Mouse (Mus musculus) lung, postnatal 36 days (tissue): Measurements from ENCODE around the gene Gm14085.
"Not testable (repeated sequence)": the region's sequence is repeated elsewhere in the genome, so short reads cannot be mapped to it uniquely, and the experiment has no call there.

Source experiments
- DNase-seq: peaks from one replicate; pipeline ENCODE4 v3.0.0; 2022; ENCODE audit warnings: mixed read lengths

Gm14085 gene

DNA sequence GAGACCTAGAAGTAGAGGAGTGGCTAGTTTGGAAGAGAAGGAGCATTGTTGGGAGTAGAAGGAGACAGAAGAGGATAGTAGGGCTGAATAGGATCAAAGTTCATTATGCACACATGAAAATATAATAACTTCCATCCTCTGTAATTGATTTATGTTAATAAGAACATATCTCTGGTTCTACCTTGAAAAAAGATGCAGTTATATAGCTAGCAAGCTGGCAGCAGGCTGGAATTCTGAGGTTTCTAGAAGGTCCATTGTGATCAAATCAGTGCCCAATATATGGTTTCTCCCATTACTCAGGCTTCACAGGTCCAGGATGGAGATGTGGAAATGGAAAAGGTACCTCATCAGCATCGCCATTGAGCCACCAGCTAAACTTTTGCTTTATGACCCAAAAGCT is at the start of gene Gm14085:
Gm14085 (plus strand) TSS at position 301 of the 400 bp plus-strand sequence.
- DNase-seq, result no peak

DNA sequence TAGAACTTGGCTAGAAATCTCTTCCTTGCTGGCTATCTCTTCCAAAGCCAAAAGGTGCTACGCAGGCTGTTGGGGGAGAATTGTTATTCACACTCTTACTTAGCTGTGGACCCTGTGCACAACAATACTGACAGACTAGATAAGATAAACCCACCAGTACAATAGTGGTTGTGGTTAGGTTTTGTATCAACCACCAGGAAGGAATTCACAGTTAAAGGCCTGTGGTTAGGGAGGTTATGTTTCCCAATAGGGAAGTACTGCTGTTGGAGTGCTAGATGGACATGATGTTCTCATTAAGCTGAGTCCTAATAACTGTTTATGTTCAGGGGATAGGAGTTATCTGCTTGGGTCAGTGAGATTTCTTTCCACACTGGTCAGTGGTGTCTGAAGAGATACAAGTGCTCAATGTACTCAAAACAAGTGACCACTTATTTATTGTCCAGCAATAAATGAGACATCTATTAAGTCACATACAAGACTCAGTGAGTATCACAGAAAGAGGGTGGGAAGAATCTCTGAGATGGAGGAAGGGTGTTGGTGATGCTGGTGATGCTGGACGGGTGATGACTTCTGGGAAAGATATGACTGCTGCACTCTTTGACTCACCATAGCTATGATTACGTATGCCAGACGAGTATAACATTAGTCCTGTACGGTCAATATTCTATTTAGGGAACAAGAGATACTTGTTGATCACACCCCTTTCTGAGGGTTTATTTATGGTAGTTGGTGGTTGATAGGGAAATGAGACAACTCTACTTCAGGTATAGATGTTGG is 45.8 kb upstream of the Gm14085 start:
- not testable (repeated sequence) for DNase-seq

DNA sequence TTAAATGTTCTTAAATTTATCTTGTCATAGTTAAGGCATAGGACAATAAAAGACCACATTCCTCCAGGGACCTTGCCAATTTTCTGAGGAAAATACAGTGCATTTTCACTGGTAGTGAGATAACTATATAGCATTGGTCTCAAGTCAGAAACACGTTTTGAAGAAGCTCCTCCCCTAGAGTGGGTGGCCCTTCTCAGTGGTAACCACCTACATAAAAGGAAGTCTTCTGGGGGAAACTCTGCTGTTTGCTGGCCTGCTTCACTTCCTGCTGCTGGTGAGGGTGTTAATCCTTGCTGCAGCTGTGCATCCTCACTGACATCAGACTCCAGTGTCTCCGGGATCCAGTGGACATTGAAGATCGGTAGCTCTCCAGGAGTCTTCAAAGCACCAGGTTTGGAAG is 44.2 kb upstream of the Gm14085 start:
- peak; percentile 36 for DNase-seq

DNA sequence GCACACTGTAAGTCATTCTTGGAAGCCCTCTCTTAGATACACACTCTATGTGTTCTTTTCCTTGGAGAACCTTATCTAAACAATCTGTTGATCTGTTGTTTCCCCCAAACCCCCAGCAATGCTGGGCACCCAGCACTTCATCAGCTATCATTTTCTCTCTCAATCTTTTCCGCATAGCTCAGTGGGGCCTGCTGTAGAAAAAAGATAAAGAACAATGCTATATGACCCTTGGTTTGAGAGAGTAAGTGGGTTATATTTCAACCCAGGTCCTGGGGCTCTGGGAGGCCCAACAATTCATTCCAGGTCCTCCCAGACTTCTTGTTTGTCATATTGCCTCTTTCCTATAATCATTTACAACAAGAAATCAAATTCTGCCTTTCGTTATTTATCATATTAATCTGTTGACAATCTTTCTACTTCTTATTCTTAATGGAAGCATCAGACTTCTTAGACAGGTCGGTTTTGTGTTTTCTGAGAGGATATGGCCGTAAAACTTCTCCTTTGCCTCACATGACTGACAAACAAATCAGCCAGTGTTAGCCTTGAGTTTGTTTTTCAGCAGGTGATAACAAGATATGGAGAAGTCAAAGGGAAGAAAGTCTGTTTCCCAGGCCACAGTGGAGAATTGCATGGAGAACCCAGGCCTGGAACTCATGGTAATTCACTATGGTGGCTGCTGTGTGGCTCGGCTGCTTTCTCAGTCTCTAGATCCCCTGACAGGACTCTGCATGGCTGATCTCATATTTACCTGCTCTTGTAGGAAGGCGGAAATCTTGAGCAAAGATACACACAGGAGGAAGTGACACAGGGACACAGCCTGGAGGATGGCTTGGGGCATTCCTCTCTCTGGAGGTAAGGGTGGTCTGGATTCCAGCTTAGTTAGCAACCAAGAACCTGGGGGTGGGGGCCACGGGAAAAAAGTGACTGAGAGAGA is 43.5 kb upstream of the Gm14085 start:
- no peak for DNase-seq

DNA sequence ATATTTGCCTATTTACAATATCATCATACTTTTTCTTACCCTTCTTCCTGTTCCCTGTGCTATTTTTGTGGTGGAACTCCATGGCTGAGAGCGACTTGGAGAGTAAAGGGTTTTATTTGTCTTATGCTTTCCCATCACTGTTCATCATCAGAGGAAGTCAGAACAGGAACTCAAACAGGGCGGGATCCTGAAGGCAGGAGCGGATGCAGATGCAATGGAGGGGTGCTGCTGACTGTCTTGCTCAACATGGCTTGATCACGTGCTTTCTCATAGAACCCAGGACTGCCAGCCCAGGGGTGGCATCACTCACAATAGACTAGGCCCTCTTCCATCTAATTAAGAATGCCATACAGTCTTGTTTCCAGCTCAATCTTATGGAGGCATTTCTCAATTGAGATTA is 34.4 kb upstream of the Gm14085 start:
- DNase-seq, result no peak

DNA sequence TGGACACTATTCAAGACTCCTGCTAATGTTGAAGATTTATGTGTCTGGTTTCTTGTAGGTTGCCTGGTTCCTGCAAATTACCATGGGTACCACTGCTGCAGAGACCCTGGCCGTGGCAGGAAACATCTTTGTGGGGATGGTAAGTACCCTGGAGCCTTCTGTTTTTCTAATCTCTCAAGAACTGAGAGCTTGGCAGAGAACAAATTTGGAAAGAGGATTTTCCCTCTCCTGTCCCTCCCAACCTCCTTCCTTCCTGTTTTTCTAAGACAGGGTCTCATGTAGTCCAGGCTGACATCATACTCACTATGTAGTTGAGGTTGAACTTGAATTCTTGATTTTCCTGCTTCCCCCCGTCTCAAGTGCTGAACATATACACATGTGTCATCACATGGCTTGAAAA is 32.3 kb upstream of the Gm14085 start:
- no peak for DNase-seq

DNA sequence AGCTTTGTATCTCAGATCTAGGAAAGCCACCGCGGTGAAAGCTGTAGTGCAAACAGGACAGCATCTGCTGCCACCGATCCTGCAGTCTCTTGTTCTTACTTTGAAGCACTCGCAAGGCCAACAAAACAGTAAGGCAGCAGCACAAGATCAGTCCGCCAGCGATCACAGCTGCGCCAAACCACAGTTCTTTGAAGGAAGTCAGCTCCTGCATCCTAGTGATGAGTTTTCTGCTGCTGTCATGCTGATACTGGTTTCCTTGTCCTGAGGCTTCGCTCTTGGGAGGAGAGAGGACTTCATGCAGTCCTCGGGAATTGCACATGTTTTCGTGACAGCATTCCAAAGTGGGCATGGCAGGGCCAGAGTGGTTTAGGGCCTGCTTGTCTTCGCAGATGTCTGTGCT is 17.8 kb upstream of the Gm14085 start:
- peak; percentile 3 for DNase-seq

DNA sequence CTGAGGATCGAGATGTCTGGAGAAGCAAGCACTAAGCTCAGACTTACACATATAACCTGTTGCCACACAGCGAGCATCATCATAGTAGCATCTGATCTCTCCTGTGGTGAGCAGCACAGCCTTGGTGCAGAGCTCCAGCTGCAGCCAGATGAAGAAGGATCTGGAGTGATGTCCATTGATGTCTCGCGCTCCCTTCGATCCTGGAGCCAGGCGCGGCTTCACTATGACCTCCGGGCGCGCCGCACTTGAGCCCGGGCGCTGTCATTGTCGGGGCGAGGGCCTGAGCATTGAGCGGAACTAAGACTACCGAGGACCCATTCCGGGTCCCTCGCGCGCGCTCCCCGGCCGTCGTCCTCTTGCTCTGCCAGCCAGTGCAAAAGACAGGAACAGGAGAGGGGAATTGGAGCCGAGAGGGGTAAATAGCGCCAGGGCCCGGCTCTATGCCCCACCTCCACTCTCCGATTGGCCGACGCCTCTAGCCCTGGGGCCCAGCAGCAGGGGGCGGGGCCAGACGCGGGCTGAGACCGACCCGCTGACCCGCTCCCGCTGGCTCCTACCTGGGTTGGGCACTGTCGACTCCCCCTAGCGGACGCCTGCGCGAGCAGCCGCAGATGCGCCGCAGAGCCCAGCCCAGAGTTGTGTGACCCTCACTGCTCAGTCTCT is 17.3 kb upstream of the Gm14085 start:
- DNase-seq, result peak; percentile 95

DNA sequence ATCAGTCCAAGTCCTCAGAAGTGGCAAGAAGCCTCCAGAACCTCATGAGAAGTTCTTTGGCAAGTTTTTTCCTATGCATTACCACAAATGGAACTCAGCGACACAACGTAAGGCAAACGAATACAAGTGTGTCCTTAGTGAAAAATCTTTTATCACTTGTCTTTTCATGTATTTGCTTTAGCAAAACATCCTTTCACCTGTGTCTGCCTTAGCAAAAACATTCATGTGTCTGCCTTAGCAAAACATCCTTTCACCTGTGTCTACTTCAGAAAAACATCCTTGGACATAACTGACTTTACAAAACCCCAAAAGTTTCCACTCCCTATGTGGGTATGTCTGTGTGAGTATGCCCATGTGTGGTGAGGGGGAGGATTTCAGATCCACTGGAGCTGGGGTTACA is 15.5 kb upstream of the Gm14085 start:
- DNase-seq, result peak; percentile 2

DNA sequence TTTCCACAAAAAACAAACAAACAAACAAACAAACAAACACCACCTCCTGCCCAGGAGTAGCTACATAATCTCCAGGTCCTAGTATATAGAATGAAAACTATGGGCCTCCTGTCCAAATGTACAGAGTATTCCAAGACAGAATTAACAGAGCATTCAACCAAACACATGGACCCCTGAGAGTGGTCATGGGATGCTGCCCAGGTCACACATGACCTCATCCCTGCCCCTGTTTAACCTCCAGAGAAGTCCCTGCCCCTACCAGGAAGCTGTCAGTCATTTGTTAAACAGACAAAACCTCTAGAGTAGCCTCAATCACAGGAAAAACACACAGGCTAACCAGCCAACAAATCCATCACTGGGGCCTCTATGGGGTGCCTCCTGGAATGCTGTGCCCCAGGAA is 8.2 kb upstream of the Gm14085 start:
- DNase-seq, result no peak

DNA sequence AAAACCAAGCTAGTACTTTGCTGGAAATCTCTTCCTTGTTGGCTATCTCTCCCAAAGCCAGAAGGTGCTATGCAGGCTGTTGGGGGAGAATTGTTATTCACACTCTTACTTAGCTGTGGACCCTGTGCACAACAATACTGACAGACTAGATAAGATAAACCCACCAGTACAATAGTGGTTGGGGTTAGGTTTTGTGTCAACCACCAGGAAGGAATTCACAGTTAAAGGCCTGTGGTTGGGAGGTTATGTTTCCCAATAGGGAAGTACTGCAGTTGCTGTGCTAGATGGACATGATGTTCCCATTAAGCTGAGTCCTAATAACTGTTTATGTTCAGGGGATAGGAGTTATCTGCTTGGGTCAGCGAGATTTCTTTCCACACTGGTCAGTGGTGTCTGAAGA is 954 bp upstream of the Gm14085 start:
- not testable (repeated sequence) for DNase-seq

DNA sequence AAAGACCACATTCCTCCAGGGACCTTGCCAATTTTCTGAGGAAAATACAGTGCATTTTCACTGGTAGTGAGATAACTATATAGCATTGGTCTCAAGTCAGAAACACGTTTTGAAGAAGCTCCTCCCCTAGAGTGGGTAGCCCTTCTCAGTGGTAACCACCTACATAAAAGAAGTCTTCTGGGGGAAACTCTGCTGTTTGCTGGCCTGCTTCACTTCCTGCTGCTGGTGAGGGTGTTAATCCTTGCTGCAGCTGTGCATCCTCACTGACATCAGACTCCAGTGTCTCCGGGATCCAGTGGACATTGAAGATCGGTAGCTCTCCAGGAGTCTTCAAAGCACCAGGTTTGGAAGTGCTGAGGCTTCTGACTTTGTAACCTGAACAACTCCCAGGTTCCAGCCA is 913 bp downstream of the Gm14085 start:
- not testable (repeated sequence) for DNase-seq

DNA sequence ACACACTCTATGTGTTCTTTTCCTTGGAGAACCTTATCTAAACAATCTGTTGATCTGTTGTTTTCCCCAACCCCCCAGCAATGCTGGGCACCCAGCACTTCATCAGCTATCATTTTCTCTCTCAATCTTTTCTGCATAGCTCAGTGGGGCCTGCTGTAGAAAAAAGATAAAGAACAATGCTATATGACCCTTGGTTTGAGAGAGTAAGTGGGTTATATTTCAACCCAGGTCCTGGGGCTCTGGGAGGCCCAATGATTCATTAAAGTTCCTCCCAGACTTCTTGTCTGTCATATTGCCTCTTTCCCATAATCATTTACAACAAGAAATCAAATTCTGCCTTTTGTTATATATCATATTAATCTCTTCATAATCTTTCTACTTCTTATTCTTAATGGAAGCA is 1.4 kb downstream of the Gm14085 start:
- not testable (repeated sequence) for DNase-seq

DNA sequence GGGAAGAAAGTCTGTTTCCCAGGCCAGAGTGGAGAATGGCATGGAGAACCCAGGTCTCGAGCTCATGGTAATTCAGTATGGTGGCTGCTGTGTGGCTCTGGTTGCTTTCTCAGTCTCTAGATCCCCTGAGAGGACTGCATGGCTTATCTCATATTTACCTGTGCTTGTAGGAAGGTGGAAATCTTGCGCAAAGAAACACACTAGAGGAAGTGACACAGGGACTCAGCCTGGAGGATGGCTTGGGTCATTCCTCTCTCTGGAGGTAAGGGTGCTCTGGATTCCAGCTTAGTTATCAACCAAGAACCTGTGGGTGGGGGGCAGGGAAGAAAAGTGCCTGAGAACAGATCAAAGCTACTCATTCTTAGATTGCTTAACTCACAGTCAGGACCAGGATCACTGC is 1.9 kb downstream of the Gm14085 start:
- DNase-seq, result no peak

DNA sequence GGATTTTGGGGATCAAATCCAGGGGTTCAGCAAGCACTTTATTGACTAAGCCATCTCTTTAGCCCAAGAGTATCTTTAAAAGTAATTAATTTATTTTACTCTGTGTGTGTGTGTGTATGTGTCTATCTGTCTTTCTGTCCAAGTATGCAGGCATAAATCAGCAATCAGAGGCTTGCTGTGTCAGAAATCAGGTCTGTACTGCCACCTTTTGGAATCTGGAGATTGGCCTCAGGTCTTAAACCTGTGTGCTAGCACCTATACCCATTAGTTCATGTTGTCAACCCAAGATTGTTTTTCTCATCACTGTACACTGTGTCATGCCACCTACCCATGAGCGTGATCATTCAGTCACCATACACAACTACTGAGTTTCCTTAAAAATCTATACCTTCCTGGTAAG is 45.0 kb downstream of the Gm14085 start:
- not testable (repeated sequence) for DNase-seq

DNA sequence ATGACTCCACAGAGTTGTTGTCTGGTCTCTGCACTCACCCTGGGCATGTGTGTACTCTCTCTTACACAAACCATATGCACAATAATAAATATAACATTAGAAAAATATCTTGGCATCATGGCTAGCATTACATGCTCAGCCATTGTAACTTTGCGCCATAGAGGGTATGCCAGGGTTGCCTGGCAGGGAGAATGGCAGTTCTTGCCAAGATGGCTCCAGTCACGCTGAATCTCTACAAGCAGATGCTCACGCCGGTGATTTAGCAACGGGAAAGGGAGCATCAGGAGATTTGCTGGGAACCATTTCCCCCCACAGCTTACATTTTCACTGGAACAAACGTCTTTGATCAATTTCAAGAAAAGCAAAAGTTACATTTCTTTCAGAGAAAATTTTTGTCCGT is 46.5 kb downstream of the Gm14085 start:
- no peak for DNase-seq

DNA sequence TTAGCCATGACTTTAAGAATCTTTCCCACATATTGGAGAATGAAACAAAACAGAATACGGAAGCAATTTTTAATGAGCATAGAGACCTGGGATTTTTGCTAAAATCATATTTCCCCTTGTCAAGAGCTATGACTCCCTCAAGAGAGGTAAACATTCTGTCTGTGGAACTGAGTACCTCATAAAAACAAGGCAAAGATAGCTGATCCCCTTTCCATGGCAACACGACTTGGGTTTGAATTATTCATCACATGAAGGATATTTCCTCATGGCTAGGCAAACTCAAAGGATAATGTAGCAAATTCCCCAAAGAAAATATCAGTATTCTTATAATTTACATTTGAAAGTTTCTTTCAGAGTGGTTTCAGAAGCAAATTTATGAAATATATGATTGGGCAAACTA is 47.0 kb downstream of the Gm14085 start:
- DNase-seq, result no peak

DNA sequence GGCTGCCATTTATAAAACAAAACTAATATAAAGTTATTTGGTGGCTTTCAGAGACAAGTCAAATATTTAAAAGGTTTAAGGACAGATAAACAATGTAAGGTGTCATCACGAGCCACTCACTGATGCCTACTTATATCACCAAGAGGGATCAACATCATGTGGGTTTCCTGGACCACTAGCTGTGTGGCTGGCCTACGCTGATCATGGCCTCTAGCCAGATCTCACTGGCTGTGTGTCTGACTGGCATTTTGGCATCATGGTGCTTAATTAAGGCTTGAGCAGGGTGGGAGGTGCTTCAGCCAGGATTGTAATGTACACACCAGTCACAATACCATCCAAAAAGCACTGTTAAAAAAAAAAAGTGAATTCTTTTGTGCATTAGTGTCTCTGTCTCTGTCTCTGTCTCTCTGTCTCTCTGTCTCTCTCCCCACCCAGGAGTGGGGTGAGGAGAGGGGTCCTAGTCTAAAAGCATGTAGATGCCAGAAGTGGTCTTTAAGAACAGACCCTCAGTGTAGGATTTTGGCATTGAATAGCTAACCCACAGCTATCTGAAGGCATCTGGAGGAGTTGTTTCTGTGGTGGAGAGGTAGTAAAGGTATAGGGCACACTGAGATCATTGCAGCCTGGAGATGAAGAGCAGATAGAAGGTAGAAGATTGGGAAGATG is 47.5 kb downstream of the Gm14085 start:
- DNase-seq, result no peak

DNA sequence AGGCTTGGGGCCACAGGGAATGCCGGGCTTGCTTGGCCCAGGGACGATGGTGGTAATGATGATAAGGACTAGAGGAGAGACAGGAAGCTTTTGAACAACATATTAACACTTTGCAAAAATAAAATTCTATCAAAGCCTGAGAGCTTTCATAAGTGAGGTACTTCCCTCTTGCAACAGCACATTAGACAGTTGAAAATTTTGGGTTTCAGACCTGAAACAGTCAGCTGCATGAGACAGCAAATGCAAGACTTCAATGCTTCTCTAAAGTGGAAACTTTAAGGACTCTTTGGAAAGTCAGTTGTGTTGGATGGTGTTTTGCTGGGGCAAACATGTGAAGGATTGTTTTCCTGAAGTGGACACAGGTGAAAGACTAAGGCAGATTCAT is 48.1 kb downstream of the Gm14085 start:
- no peak for DNase-seq

DNA sequence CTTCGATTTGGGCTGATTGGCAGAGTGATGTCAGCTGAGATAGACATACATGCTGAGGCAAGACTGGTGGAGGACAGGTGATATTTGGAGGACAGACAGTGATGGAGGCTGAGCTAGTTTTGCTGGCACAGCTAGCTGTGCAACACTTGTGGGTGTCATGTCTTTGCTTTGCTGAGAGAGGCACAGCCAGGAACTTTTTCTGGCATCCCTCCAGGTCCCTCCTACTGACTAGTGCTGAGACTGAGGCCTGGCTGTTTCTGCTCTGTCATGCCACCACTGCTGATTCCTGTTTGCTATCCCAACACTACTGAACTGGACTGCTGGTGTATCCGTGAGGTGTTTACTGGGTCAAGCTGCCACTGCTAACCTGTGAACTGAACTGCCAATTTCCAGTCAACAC is 48.6 kb downstream of the Gm14085 start:
- DNase-seq, result peak; percentile 4

DNA sequence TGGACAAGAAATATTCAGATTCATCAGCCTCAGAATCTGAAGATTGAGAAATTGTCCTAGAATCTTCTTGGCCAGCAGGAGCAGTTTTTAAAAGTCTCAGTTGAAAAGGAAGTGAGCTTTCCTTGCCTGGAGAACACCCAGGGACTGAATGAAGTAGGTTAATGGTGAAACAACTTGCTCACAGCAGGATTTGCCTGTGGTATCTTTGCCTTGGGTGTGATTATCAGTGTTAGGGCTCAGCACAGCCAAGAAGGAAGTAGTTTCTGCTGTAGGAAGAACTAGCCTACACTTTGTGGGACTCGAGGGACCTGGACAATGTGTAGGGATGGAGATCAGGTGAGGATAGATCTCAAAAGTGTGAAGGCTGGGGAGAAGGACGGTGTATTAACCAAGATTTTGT is 49.9 kb downstream of the Gm14085 start:
- no peak for DNase-seq

DNA sequence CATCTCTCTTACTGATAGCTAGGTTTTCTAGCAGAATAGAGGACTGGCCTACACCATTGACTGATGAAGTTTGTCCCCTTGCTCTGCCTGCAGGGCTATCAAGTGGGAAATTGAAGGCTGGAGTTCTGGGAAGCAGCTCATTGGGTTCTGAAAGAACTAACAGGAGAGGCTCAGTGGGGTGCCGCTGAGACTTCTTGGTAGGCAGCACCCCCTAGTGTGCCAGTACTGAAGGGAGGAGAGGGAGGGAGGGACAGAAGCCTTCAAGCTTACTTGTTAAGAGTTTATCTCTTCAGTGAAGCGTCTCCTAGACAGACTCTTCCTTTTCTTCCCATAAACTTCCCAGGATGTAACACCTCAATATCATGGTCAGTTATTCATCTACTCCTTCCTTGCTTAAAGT is 73.6 kb downstream of the Gm14085 start:
- DNase-seq, result peak; percentile 30

DNA sequence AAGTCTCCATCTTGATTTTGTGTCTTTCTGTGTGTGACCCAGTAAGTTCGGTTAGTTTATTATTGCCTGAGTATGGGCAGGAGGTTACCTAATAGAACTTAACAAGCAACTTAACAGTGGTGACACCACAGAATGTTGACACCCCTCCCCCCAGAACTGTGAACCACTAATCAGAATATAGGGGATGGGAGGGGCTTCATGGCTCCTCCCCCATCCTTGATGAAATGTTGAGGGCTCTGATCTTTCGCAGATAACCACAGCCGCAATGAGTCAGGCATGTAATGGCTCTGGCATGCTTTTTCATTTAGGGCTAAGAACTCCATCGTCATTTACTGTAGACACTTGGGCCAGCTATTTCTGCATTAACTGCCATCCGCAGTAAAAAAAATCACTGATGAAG is 76.5 kb downstream of the Gm14085 start:
- DNase-seq, result no peak
